Mouse (Mus musculus) small intestine, adult 2 months (tissue): ENCODE results near the gene Tmprss3. TPM values are rescaled to one million over a fixed set of nuclear protein-coding genes. Genes with fewer than 3 reads are reported as not detected.

Source experiments
- H3K27ac ChIP-seq: fragments of 200-500 bp; 2 replicates; pipeline ENCODE4 v1.5.1; 2012; ENCODE audit warnings: low read depth, low read length, control low read depth, inconsistent platforms; ENCODE audit not compliant: insufficient read depth
- H3K27me3 ChIP-seq: fragments of 200-500 bp; 2 replicates; pipeline ENCODE4 v1.6.1; 2012; ENCODE audit warnings: mild to moderate bottlenecking, moderate library complexity, low read length, inconsistent platforms; ENCODE audit not compliant: control insufficient read depth, insufficient read depth
- H3K36me3 ChIP-seq: fragments of 200-500 bp; 2 replicates; pipeline ENCODE4 v1.6.1; 2012; ENCODE audit warnings: mild to moderate bottlenecking, low read length, control low read depth, inconsistent platforms; ENCODE audit not compliant: control insufficient read depth, insufficient read depth
- H3K4me1 ChIP-seq: fragments of 200-500 bp; 2 replicates; pipeline ENCODE4 v1.6.1; 2012; ENCODE audit warnings: low read length, inconsistent platforms, mixed read lengths; ENCODE audit not compliant: control insufficient read depth, insufficient read depth, insufficient read length
- H3K4me3 ChIP-seq: fragments of 200-500 bp; 2 replicates; pipeline ENCODE4 v1.5.1; 2012; ENCODE audit warnings: low read depth, mild to moderate bottlenecking, control low read depth, inconsistent platforms, low read length, moderate library complexity
- CTCF ChIP-seq: fragments of 200-500 bp; IDR thresholded peaks from 2 replicates; pipeline ENCODE4 v1.5.1; 2012; ENCODE audit warnings: low read depth, mild to moderate bottlenecking, control low read depth, inconsistent platforms, low read length, moderate library complexity, mixed read lengths; ENCODE audit not compliant: insufficient replicate concordance, insufficient read length; ENCODE audit errors: extremely low read depth
- POLR2A ChIP-seq: fragments of 200-500 bp; IDR thresholded peaks from 2 replicates; pipeline ENCODE4 v1.6.1; 2012; ENCODE audit warnings: low read depth, mild to moderate bottlenecking, control low read depth, inconsistent platforms, low read length, moderate library complexity
- WGBS: fragments of 180-500 bp; shearing (Covaris S2); methylation state at CpG from one replicate; pipeline ENCODE4 v1.1.7; 2018; 5-methylcytosine and 5-hydroxymethylcytosine counted together
- polyA plus RNA-seq: library from polyadenylated mRNA; depleted of rRNA; stranded (reverse); fragments of >200 nt; gene quantifications from 2 replicates; pipeline ENCODE4 v1.2.3, GENCODE M21; 2012

Tmprss3 gene
- polyA plus RNA-seq, 1 experiment, result not detected

GRCm38 (mm10) chr17:31195207-31195606 is 3.6 kb downstream of the Tmprss3 start:
- no peaks in the 10 kb centered on the region for H3K4me1 ChIP-seq
- H3K36me3 ChIP-seq, result no peaks in the 10 kb centered on the region
- TF ChIP-seq POLR2A, result no peak
- no peak for TF ChIP-seq CTCF
- no peak overlapping the region for H3K27ac ChIP-seq
- WGBS, result 77% methylated on average over 6 of the region's 6 CpGs
- H3K27me3 ChIP-seq, result no peaks in the 10 kb centered on the region
- no peak overlapping the region for H3K4me3 ChIP-seq

- Histone ChIP-seq H3K4me3 (no peak overlapping the region), H3K27me3 (no peaks in the 10 kb centered on the region), H3K36me3 (no peaks in the 10 kb centered on the region), H3K27ac (no peak overlapping the region), H3K4me1 (no peaks in the 10 kb centered on the region)
- 70% methylated on average over 9 of the region's 9 CpGs for WGBS
- TF ChIP-seq CTCF (no peak), POLR2A (no peak)
These were observed 5.4 kb downstream of the Tmprss3 start for GRCm38 (mm10) chr17:31193360-31193759.

DNA sequence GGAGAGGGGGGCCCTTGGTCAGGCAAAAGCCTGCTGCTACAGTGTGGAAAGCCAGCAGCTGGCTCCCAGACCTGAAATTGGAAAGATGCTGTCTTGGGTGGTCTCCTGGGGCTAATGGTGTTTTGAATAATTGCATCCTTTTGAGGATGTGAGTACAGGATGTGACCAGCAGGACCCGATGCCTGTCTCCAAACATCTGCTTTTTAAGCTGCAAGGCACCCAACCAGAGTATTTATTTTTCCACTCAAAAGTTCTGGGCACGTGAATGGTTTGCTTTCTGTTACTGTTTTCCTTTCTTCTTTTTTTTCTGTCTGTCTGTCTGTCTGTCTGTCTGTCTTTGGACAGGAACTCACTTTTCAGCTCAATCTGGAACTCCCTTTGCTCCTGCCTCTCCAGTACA is 6.1 kb downstream of the Tmprss3 start:
- Histone ChIP-seq H3K27ac (no peak overlapping the region), H3K4me1 (no peaks in the 10 kb centered on the region), H3K4me3 (no peak overlapping the region), H3K36me3 (no peaks in the 10 kb centered on the region), H3K27me3 (no peaks in the 10 kb centered on the region)
- TF ChIP-seq CTCF, result no peak
- no peak for TF ChIP-seq POLR2A
- 72% methylated on average over 2 of the region's 2 CpGs for whole genome bisulfite sequencing

DNA sequence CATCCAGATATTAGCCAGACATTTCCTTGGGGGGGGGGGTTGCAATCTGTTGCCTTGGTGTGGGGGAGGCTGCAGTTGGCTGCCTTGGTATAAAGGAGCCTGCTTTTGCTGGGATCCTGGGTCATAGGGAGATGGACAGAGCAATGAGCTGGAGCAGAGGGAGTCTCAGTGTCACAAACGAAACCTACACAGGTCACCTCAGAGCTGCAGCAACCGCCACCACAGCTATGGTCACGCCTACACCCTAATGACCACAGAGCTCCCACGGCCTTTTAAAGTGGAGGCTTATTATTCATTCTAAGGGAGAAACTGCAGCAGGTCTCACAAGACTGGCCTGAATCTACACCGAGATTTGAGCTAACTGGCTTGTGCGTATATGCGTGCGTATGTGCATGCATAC is 7.0 kb downstream of the Tmprss3 start:
- no peak overlapping the region for H3K4me3 ChIP-seq
- H3K27ac ChIP-seq, result no peak overlapping the region
- no peak for TF ChIP-seq CTCF
- no peak for TF ChIP-seq POLR2A
- no peaks in the 10 kb centered on the region for H3K36me3 ChIP-seq
- WGBS, result 71% methylated on average over 8 of the region's 8 CpGs
- H3K4me1 ChIP-seq, result no peaks in the 10 kb centered on the region
- no peaks in the 10 kb centered on the region for H3K27me3 ChIP-seq

- 17% methylated on average over 4 of the region's 4 CpGs for WGBS
- no peak overlapping the region for H3K27ac ChIP-seq
- H3K36me3 ChIP-seq, result no peaks in the 10 kb centered on the region
- TF ChIP-seq POLR2A (no peak), CTCF (peak; percentile 84; the same call in 1 of the 2 replicates)
- H3K4me1 ChIP-seq, result peaks cover 5% of the 10 kb centered on the region; the same call in 1 of the 2 replicates
- H3K4me3 ChIP-seq, result no peak overlapping the region
- no peaks in the 10 kb centered on the region for H3K27me3 ChIP-seq
These were observed 11.4 kb downstream of the Tmprss3 start for GRCm38 (mm10) chr17:31187370-31187769.

- no peak for TF ChIP-seq CTCF
- TF ChIP-seq POLR2A, result no peak
- WGBS, result 58% methylated on average over 12 of the region's 12 CpGs
- 0 out of 2 replicates have a peak overlapping the region, but pooled peaks have one; percentile 29 for H3K27ac ChIP-seq
These were observed 14.3 kb downstream of the Tmprss3 start for GRCm38 (mm10) chr17:31184269-31184990.

GRCm38 (mm10) chr17:31183180-31183974 is 15.4 kb downstream of the Tmprss3 start:
- H3K27me3 ChIP-seq, result no peaks in the 10 kb centered on the region
- no peak overlapping the region for H3K4me3 ChIP-seq
- H3K4me1 ChIP-seq, result peaks cover 5% of the 10 kb centered on the region; the same call in 1 of the 2 replicates
- 23% methylated on average over 12 of the region's 12 CpGs for WGBS
- H3K27ac ChIP-seq, result peak overlapping the region; percentile 29; the same call in 1 of the 2 replicates
- TF ChIP-seq CTCF (no peak), POLR2A (no peak)
- H3K36me3 ChIP-seq, result no peaks in the 10 kb centered on the region

More at GRCm38 (mm10) chr17:31184269-31184990, 14.3 kb downstream of the Tmprss3 start:
- Histone ChIP-seq H3K4me3 (no peak overlapping the region), H3K36me3 (no peaks in the 10 kb centered on the region), H3K4me1 (peaks cover 5% of the 10 kb centered on the region; the same call in 1 of the 2 replicates), H3K27me3 (no peaks in the 10 kb centered on the region)
